Mouse (Mus musculus) kidney, postnatal 10 days (tissue): ENCODE results near the gene Cops9.

Experiments
- DNase-seq: peaks from one replicate; pipeline ENCODE4 v3.0.0; 2021; ENCODE audit warnings: mixed read lengths

Cops9 gene

GRCm38 (mm10) chr1:92646111-92646510 is 4.3 kb upstream of the Cops9 start:
- DNase-seq = no peak

GRCm38 (mm10) chr1:92644916-92645315 is 3.1 kb upstream of the Cops9 start:
- no peak for DNase-seq

GRCm38 (mm10) chr1:92643691-92644090 is 1.9 kb upstream of the Cops9 start:
- no peak for DNase-seq

- no peak for DNase-seq
These were observed 1.4 kb downstream of the Cops9 start for GRCm38 (mm10) chr1:92640393-92640792.

GRCm38 (mm10) chr1:92638736-92639135 is 3.0 kb downstream of the Cops9 start:
- no peak for DNase-seq

- no peak for DNase-seq
These were observed 3.6 kb downstream of the Cops9 start for GRCm38 (mm10) chr1:92638181-92638580.

GRCm38 (mm10) chr1:92637501-92638172 is 4.1 kb downstream of the Cops9 start:
- no peak for DNase-seq

GRCm38 (mm10) chr1:92636676-92637075 is 5.1 kb downstream of the Cops9 start:
- no peak for DNase-seq

- no peak for DNase-seq
These were observed 5.8 kb downstream of the Cops9 start for GRCm38 (mm10) chr1:92636015-92636414.

GRCm38 (mm10) chr1:92634976-92635599 is 6.7 kb downstream of the Cops9 start:
- DNase-seq = no peak

- DNase-seq = no peak
These were observed 7.2 kb downstream of the Cops9 start for GRCm38 (mm10) chr1:92634569-92634968.

- no peak for DNase-seq
These were observed 8.1 kb downstream of the Cops9 start for GRCm38 (mm10) chr1:92633726-92634125.

- no peak for DNase-seq
These were observed 8.8 kb downstream of the Cops9 start for GRCm38 (mm10) chr1:92632948-92633347.

- DNase-seq = no peak
These were observed 9.6 kb downstream of the Cops9 start for GRCm38 (mm10) chr1:92632196-92632595.

GRCm38 (mm10) chr1:92628227-92628626 is 13.6 kb downstream of the Cops9 start:
- peak; percentile 54 for DNase-seq

GRCm38 (mm10) chr1:92618360-92618759 is 23.4 kb downstream of the Cops9 start:
- DNase-seq = peak; percentile 27

GRCm38 (mm10) chr1:92617488-92617887 is 24.3 kb downstream of the Cops9 start, which contains the start of gene Olfr12:
TSS of gene Olfr12 (plus strand) at chr1:92617788.
- DNase-seq = no peak

GRCm38 (mm10) chr1:92616046-92616445 is 25.7 kb downstream of the Cops9 start:
- DNase-seq = no peak

- no peak for DNase-seq
These were observed 27.3 kb downstream of the Cops9 start for GRCm38 (mm10) chr1:92614516-92614915.

- DNase-seq = no peak
These were observed 28.6 kb downstream of the Cops9 start for GRCm38 (mm10) chr1:92613175-92613574.

GRCm38 (mm10) chr1:92611008-92611407 is 30.8 kb downstream of the Cops9 start:
- DNase-seq = peak; percentile 67

GRCm38 (mm10) chr1:92607711-92608110 is 34.1 kb downstream of the Cops9 start:
- DNase-seq = no peak

GRCm38 (mm10) chr1:92605482-92605881 is 36.3 kb downstream of the Cops9 start, which contains the start of gene Olfr1410:
TSS of gene Olfr1410 (plus strand) at chr1:92605782.
- DNase-seq = no peak

GRCm38 (mm10) chr1:92596019-92596418 is 45.8 kb downstream of the Cops9 start:
- DNase-seq = no peak

GRCm38 (mm10) chr1:92594111-92594510 is 47.7 kb downstream of the Cops9 start, which contains the start of gene Olfr1411:
TSS of gene Olfr1411 (plus strand) at chr1:92594411.
- no peak for DNase-seq
